Mouse (Mus musculus) frontal cortex, postnatal 25 days (tissue): ENCODE measurements around the gene Coq7.

Source experiments
- DNase-seq, 2 experiments: peaks; one replicate each; pipeline ENCODE4 v3.0.0; 2022; ENCODE audit warnings: low spot score in 2 of 2

The Coq7 gene

DNA sequence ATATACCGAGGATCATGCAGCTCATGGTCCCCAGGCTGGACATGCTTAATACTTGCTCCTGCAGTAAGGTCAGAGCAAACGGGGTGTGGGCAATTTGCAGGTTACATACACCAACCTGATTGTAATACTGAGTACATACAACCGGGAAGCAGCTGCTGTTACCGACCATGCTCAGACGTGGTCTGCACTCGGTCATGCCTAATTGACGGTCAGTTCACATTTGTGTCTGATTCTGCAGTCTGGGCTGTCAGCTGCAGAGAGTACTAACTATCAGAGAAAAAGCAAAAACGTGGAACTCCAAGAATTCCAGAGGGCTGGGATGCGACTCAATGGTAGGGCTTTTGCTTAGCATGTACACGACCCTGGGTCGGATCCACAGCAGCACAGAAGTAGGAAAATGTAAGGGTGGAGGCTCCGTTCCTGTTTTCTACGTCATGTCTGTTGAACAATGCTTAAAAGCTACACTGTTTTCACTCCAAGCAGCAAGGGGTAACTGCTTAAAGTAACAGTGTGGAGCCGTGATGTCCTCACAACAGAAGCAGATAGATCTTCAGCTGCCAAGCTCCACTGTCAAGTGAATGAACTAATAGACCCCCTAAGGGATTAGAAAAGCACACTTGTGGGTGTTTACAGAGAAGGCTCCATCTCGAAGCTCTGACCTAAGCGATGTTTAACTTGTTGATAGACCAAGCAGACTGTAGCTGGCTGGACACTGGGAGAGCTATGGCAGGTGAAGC, 71.6 kb downstream of the Coq7 start:
- DNase-seq: no peak
